In genomic region chr13:43817461-43817860, GRCm38 (mm10) we compare ENCODE assay signal across 35 mouse cellular contexts.
"Had no signal": no experiment of that assay in that cellular context is flagged by ENCODE, and none has a peak within 500 bp of the region (broad histone marks: within the 10 kb centered on the region; RNA-seq: fewer than 3 reads in every experiment).

No protein-coding gene starts in this region.

- H3K27me3 ChIP-seq: heart, embryonic 12.5 days; heart, embryonic 13.5 days; heart, embryonic 15.5 days; hindbrain, embryonic 12.5 days; hindbrain, embryonic 13.5 days; hindbrain, embryonic 15.5 days; intestine, embryonic 15.5 days; kidney, embryonic 15.5 days had no signal

- H3K9ac ChIP-seq: heart, embryonic 12.5 days; heart, embryonic 13.5 days; heart, embryonic 15.5 days; hindbrain, embryonic 12.5 days; hindbrain, embryonic 13.5 days; hindbrain, embryonic 14.5 days; hindbrain, embryonic 15.5 days; intestine, embryonic 15.5 days; kidney, embryonic 15.5 days had no signal

- DNase-seq: heart, postnatal 10 days; heart, postnatal 14 days; heart, postnatal 36 days; heart, postnatal 4 days; kidney, adult 11 months; kidney, adult 18-20 months; kidney, adult 2 months; kidney, adult 8-10 months; kidney, adult 9 months; kidney, postnatal 10 days; kidney, postnatal 14 days; kidney, postnatal 25 days; kidney, postnatal 36 days; kidney, postnatal 4 days; layer of hippocampus, adult 9-11 months; layer of hippocampus, postnatal 36 days had no signal

- H3K27ac ChIP-seq: heart, embryonic 10.5 days; heart, embryonic 13.5 days; heart, embryonic 15.5 days; hindbrain, embryonic 10.5 days; hindbrain, embryonic 12.5 days; hindbrain, embryonic 13.5 days; hindbrain, embryonic 14.5 days; hindbrain, embryonic 15.5 days; hindbrain, postnatal 0 days; intestine, embryonic 15.5 days; kidney, embryonic 15.5 days; kidney, postnatal 0 days; layer of hippocampus, adult 2 months had no signal

- H3K9me3 ChIP-seq: heart, embryonic 10.5 days; heart, embryonic 15.5 days; hindbrain, embryonic 12.5 days; hindbrain, embryonic 13.5 days; hindbrain, embryonic 15.5 days; intestine, embryonic 15.5 days; kidney, embryonic 15.5 days had no signal

- H3K4me1 ChIP-seq: heart, embryonic 10.5 days; heart, embryonic 12.5 days; heart, embryonic 13.5 days; heart, embryonic 15.5 days; hindbrain, embryonic 10.5 days; hindbrain, embryonic 12.5 days; hindbrain, embryonic 13.5 days; hindbrain, embryonic 15.5 days; kidney, embryonic 15.5 days had no signal

- ATAC-seq: hindbrain, embryonic 16.5 days; hindbrain, postnatal 0 days; inflammation-experienced regulatory T-cells, adult 6 months; intestine, embryonic 15.5 days; intestine, embryonic 16.5 days; intestine, postnatal 0 days had no signal

- H3K4me2 ChIP-seq: heart, embryonic 11.5 days; heart, embryonic 12.5 days; heart, embryonic 13.5 days; heart, embryonic 15.5 days; hindbrain, embryonic 12.5 days; hindbrain, embryonic 13.5 days; hindbrain, embryonic 14.5 days; hindbrain, embryonic 15.5 days; intestine, embryonic 15.5 days; kidney, embryonic 15.5 days had no signal

- H3K36me3 ChIP-seq: heart, embryonic 10.5 days; heart, embryonic 12.5 days; heart, embryonic 13.5 days; heart, embryonic 15.5 days; hindbrain, embryonic 10.5 days; hindbrain, embryonic 12.5 days; hindbrain, embryonic 13.5 days; hindbrain, embryonic 15.5 days; intestine, embryonic 15.5 days; kidney, embryonic 15.5 days had no signal

- H3K4me3 ChIP-seq: heart, embryonic 10.5 days; heart, embryonic 12.5 days; heart, embryonic 13.5 days; heart, embryonic 15.5 days; hindbrain, embryonic 10.5 days; hindbrain, embryonic 12.5 days; hindbrain, embryonic 13.5 days; hindbrain, embryonic 15.5 days; intestine, embryonic 15.5 days; kidney, embryonic 15.5 days; layer of hippocampus, adult 2 months had no signal
